Mouse (Mus musculus) embryonic fibroblast, embryonic 13.5 days (primary cell): ENCODE results near the gene Pcnx2. TPM values are rescaled to one million over a fixed set of nuclear protein-coding genes. Genes with fewer than 3 reads are reported as not detected.

ENCODE experiments used
- H3K27ac ChIP-seq: 2 replicates; pipeline ENCODE4 v1.5.1; 2012; ENCODE audit warnings: low read length, control low read depth, inconsistent platforms; ENCODE audit not compliant: insufficient read depth
- H3K4me1 ChIP-seq: 2 replicates; pipeline ENCODE4 v1.6.1; 2011; ENCODE audit warnings: low read length; ENCODE audit not compliant: control insufficient read depth, insufficient read depth
- H3K4me3 ChIP-seq: 2 replicates; pipeline ENCODE4 v1.5.1; 2011; ENCODE audit warnings: mild to moderate bottlenecking, control low read depth, low read length; ENCODE audit not compliant: insufficient read depth
- CTCF ChIP-seq: IDR thresholded peaks from 2 replicates; pipeline ENCODE4 v1.5.1; 2011; ENCODE audit warnings: mild to moderate bottlenecking, control low read depth, low read length, moderate library complexity, borderline replicate concordance; ENCODE audit not compliant: insufficient read depth
- POLR2A ChIP-seq: IDR thresholded peaks from 2 replicates; pipeline ENCODE4 v1.6.1; 2011; ENCODE audit warnings: low read depth, mild to moderate bottlenecking, control low read depth, low read length, moderate library complexity
- polyA plus RNA-seq: library from polyadenylated mRNA; stranded (reverse); fragments of >200 nt; gene quantifications from 2 replicates; pipeline ENCODE4 v1.2.4, GENCODE M21; 2011; ENCODE audit warnings: low read depth; ENCODE audit not compliant: missing spikeins, insufficient read length

Pcnx2 gene
- polyA plus RNA-seq, 1 experiment = not detected

GRCm38 (mm10) chr8:125768079-125768478, 130.0 kb downstream of the Pcnx2 start:
- Histone ChIP-seq H3K4me1 (no peaks in the 10 kb centered on the region), H3K4me3 (no peak overlapping the region), H3K27ac (no peak overlapping the region)
- TF ChIP-seq POLR2A = no peak
- no peak for TF ChIP-seq CTCF

- Histone ChIP-seq H3K27ac (no peak overlapping the region), H3K4me3 (no peak overlapping the region), H3K4me1 (no peaks in the 10 kb centered on the region)
- no peak for TF ChIP-seq CTCF
- no peak for TF ChIP-seq POLR2A
Measured at GRCm38 (mm10) chr8:125763066-125763786, 134.9 kb downstream of the Pcnx2 start.

- no peak overlapping the region for H3K4me3 ChIP-seq
- TF ChIP-seq POLR2A = no peak
- peak; percentile 36; the same call in 1 of the 2 replicates for TF ChIP-seq CTCF
Measured at GRCm38 (mm10) chr8:125759022-125759421, 139.1 kb downstream of the Pcnx2 start.

GRCm38 (mm10) chr8:125757106-125757496, 141.0 kb downstream of the Pcnx2 start:
- Histone ChIP-seq H3K4me1 (no peaks in the 10 kb centered on the region), H3K27ac (no peak overlapping the region), H3K4me3 (no peak overlapping the region)
- TF ChIP-seq CTCF = no peak
- no peak for TF ChIP-seq POLR2A

More at GRCm38 (mm10) chr8:125759022-125759421, 139.1 kb downstream of the Pcnx2 start:
- Histone ChIP-seq H3K27ac (no peak overlapping the region), H3K4me1 (no peaks in the 10 kb centered on the region)

- Histone ChIP-seq H3K27ac (no peak overlapping the region), H3K4me3 (no peak overlapping the region), H3K4me1 (no peaks in the 10 kb centered on the region)
Measured at GRCm38 (mm10) chr8:125756391-125757105, 141.6 kb downstream of the Pcnx2 start.

GRCm38 (mm10) chr8:125755896-125756295, 142.2 kb downstream of the Pcnx2 start:
- H3K27ac ChIP-seq = no peak overlapping the region
- no peak overlapping the region for H3K4me3 ChIP-seq
- no peaks in the 10 kb centered on the region for H3K4me1 ChIP-seq
- TF ChIP-seq POLR2A (no peak), CTCF (no peak)

More at GRCm38 (mm10) chr8:125756391-125757105, 141.6 kb downstream of the Pcnx2 start:
- TF ChIP-seq POLR2A (no peak), CTCF (no peak)

GRCm38 (mm10) chr8:125750846-125751245, 147.3 kb downstream of the Pcnx2 start:
- TF ChIP-seq CTCF (no peak), POLR2A (no peak)
- no peaks in the 10 kb centered on the region for H3K4me1 ChIP-seq
- H3K4me3 ChIP-seq = no peak overlapping the region
- H3K27ac ChIP-seq = no peak overlapping the region

- Histone ChIP-seq H3K4me3 (no peak overlapping the region), H3K27ac (no peak overlapping the region), H3K4me1 (no peaks in the 10 kb centered on the region)
- TF ChIP-seq POLR2A = no peak
- no peak for TF ChIP-seq CTCF
Measured at GRCm38 (mm10) chr8:125747390-125747789, 150.7 kb downstream of the Pcnx2 start.

- Histone ChIP-seq H3K27ac (no peak overlapping the region), H3K4me1 (no peaks in the 10 kb centered on the region), H3K4me3 (no peak overlapping the region)
- no peak for TF ChIP-seq POLR2A
- no peak for TF ChIP-seq CTCF
Measured at GRCm38 (mm10) chr8:125744914-125745576, 153.1 kb downstream of the Pcnx2 start.

- H3K4me3 ChIP-seq = no peak overlapping the region
- TF ChIP-seq POLR2A = no peak
- no peaks in the 10 kb centered on the region for H3K4me1 ChIP-seq
- no peak overlapping the region for H3K27ac ChIP-seq
Measured at GRCm38 (mm10) chr8:125742406-125742805, 155.7 kb downstream of the Pcnx2 start.

- Histone ChIP-seq H3K27ac (no peak overlapping the region), H3K4me3 (no peak overlapping the region), H3K4me1 (no peaks in the 10 kb centered on the region)
Measured at GRCm38 (mm10) chr8:125741855-125742254, 156.3 kb downstream of the Pcnx2 start.

More at GRCm38 (mm10) chr8:125741855-125742254, 156.3 kb downstream of the Pcnx2 start:
- TF ChIP-seq POLR2A (no peak), CTCF (no peak)
